Mouse (Mus musculus) cerebellum, postnatal 4 days (tissue): ENCODE measurements around the gene Ppp1r12a.
"Not testable (repeated sequence)": the region's sequence is repeated elsewhere in the genome, so short reads cannot be mapped to it uniquely, and the experiment has no call there.

Source experiments
- DNase-seq, 2 experiments: peaks; one replicate each; pipeline ENCODE4 v3.0.0; 2022; ENCODE audit warnings: low spot score in 2 of 2, mixed read lengths in 1 of 2

Ppp1r12a gene

DNA sequence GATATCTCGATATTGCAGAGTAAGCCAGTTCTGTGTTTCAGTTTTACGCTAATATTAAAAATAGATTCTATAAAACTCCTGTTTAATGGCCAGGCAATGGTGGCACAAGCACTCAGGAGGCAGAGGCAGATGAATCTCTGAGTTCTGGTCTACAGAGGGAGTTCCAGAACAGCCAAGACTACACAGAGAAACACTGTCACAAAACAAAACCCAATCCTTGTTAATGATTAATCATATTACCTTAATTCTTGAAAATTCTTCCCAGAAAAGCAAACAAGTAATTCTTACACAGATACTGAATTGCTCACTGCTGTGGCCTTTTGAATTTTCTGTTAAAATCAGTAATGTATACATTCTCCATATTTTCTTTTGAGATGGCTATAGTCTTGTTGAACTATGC lies 37.0 kb downstream of the Ppp1r12a start:
- DNase-seq = no peak

DNA sequence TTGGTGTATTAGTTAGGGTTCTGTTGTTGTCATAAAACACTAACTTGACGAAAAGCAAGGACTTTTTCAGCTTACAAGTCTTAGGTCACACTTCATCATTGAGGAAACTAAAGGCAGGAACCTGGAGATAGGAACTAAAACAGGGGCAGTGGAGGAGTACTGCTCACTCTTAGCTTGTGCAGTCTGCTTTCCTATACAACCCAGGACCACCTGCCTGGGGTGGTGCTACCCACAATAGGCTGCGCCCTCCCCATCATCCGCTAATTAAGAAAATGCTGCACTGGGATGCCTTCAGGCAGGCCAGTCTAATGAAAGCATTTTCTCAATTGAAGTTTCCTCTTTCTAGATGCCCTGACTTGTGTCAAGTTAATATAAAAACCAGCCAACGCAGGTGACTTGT lies 40.1 kb downstream of the Ppp1r12a start:
- no peak for DNase-seq

DNA sequence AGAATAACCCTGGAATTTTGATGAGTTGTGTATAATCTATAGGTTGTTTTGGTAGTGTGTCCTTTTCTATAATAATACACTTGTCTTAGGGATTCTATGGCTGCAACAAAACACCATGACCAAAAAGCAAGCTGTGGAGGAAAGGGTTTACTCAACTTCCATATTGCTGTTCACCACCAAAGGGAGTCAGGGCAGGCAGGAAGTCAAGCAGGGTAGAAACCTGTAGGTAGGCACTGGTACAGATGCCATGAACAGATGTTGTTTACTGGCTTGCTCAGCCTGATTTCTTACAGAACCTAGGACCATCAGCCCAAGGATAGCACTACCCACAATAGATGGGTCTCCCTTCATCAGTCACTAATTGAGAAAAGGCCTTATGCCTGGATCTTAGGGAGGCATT lies 41.4 kb downstream of the Ppp1r12a start:
- DNase-seq = no peak

DNA sequence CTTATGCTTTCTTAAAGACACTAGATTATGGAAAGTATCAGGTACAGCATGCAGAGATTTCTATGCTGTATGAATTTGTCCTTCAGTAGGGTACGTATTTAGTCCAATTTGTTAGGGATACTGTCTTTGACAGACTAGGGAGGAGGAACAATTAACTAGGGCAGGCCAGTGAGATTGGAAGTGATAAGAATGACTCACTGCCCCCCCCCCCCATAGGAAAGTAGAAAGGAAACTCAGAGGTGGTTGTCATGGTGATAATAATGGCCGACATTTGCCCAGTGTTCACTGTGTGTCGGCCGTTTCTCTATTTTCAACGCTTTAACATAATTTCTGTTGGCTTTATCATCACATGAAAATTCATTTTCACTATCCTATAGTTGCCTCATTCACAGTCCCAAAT lies 47.4 kb downstream of the Ppp1r12a start:
- DNase-seq = no peak

DNA sequence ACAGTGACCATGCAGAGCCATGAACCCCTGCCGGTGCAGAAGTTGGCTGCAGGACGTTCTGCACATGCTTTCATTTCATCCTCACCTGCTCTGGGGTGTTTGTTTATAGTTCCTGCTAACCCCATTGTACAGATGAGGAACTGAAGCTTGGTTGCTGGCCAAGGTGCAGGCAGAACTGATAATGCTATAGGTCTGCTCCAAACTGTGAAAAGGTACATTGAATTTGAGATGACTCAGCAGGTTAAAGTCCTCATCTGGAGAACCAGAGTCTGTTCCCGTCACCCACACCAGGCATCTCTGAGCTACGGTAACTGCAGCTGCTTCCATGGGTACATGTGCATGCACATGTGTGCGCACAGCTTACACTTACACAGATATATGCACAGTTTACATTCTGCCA lies 62.4 kb downstream of the Ppp1r12a start:
- no peak for DNase-seq

DNA sequence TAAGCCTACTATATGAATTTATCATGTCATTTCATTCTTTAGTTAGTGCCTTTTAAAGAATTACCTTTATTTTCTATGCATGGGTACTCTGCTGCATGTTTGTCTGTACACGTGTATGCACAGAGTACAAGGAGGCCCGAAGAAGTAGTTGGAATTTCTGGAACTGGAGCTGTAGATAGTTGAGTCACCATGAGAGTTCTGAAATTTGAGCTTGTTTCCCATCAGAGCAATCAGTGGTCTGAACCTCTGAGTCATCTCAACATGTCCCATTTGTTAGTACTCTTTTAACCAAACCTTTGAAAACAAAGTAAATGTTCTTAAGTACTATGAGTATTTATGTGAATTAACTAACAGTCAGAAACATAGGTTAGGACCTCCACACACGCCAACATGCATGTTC lies 75.1 kb downstream of the Ppp1r12a start:
- DNase-seq = no peak

DNA sequence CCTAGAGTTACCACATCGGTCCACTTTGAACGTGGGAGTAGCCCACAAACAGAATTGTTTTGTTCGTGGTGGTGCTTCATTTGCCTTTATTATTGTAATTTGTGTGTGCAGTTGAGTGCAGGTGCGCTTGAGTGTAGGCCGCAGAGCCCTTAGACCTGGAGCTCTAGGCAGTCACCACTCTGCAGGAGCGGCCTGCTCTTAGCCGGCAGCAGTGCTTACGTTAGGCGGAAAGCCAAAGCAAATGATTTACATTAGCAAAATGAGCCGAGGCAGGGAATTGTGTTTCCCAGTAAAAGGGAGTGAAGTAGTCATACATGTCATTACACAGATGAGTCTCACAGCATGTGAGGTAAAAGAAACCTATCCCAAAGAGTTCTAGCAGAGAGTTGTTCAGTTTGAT lies 77.1 kb downstream of the Ppp1r12a start:
- no peak for DNase-seq

DNA sequence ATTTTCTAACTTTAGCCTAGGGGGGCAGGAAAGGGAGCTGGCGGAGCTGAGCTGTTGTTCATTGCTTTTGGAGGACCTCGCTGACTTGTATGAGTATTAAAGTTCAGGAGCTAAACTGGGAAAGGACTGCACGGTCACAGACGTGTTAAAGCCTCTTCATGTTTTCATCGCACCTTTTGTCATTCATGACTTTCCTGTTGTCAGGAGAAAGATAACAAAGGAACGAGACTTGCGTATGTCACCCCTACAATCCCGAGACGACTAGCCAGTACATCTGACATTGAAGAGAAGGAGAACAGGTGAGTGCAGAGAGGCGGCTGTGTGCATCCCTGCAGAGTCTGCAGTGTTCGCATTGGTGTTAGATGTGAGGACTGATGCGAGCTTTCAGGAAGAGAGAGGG lies 88.7 kb downstream of the Ppp1r12a start:
- no peak for DNase-seq

DNA sequence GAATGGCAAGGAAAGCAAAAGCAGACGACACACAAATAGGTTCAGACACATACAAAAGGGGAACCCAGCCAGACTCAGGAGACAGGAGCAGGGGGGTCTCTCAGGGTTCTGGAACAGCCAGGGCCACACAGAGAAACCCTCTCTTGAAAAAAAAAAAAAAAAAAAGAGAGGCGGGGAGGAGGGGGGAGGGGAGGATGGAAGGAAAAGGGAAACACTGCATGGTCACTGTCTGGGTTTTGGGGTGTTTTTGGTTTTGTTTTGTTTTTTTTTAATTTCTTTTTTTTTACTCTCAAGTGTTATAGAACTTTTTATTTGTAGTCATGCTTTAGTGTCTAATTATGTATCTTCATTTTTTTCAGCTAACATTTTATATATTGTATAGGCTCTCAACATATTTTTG lies 89.2 kb downstream of the Ppp1r12a start:
- DNase-seq = no peak

DNA sequence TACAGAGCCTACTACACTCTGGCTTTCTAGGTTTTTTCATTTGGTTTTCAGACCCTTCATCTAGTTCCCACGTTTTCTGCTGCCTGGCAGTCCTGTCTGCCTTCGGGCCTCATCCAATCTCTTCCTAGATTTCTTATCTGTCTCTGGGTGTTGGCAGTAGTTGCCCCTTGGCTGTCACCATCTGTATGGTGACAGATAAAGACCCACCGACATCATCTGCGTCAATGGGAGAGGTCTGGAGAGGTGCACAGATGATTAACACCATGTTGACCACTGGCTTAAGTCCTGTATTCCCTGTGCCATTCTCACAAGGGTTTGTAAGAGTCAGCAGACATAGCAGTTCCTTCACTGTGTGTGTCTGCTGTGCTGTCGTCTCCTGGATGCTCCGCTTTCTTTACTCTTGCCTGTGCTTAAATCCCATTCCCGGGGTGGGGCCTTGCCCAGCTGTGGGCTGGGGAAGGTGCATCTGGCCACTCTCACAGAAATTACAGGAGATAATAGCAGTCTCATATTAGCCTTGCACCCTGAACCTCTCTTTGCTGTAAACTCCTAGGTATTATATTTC lies 93.9 kb downstream of the Ppp1r12a start:
- no peak for DNase-seq

DNA sequence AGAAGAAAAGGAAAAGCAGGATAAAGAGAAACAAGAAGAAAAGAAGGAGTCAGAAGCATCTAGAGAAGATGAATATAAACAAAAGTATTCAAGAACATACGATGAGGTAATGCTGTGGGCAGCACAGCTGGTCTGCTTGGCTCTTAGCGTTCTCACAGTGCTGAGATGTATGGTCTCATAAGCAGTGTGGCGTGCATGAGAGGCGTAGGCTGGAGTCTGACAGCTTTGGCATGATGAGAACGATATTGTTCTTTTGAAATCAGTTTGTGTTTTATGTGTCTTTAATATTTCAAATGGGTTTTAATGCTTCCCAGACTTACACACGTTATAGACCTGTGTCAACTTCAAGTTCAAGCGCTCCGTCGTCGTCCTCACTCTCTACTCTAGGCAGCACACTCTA lies 98.9 kb downstream of the Ppp1r12a start:
- DNase-seq = no peak

DNA sequence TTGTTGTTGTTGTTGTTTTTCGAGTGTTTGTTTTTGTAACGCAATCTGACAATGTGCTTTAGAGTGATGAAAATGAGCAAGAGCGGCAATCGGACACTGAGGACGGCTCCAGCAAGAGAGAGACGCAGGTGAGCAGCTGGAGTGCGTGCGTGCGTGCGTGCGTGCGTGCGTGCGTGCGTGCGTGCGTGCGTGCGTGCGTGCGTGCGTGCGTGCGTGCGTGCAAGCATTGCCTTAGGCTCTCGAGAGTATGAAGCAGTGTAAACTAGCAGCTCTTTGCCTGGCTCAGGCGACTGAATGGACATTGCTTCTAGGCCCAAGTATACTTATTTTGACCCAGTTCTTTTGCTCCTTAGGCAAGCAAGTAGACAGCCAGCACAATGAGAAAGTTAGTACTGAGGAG lies 102.6 kb downstream of the Ppp1r12a start:
- DNase-seq = no peak

DNA sequence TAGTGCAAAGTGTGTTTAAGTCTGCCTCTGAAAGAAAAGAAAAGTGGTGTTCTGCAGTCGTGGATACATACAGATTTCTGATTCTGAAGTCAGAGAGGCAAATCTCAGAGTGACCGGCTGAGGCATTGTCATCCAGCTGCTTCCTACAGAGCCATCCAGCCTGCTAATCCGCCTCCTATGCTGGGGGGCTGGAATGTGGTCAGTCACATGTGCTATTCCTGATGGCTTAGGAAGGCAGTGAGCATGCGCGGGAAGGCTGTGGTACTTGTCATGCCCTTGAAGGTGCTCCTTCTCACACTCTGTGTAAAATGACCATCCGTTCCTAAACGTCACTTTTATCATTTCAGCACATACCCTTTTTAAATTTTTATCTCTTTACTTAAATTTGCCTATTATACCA lies 109.2 kb downstream of the Ppp1r12a start:
- DNase-seq = no peak

DNA sequence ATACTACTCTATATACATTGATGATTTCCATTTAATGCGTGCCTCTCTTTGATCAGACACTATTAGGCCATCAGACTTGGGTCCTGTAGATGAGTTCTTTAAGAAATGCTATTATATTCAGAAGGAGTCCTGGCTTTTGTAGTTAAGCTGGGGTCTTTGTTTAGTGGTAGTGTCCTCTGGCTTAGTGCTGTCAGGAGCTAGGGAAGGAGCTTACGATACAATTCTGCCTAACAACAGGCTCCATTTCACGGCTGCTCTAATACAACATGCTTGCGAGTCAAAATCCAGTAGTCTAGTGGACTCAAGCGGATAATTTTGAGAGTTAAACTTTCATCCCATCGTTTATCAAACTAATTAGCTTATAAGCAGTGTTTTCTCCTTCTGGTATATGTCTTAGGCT lies 114.7 kb downstream of the Ppp1r12a start:
- no peak for DNase-seq

DNA sequence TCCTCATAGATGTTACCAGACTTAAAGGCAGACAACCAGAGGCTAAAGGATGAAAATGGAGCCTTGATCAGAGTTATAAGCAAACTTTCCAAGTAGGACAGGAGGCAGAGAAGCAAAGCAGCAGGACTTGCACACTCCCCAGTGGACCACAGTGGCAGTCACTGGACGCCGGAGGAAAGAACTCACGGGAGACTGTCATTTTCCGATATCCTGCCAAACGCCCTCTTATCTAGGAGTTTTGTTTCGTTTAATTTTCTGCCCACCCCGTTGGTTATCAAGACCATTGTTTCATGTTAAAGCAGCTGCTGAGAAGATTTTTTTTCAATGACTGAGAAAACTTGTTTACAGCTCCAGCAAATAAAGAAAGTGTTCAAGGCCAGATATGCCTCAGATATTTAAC lies 115.2 kb downstream of the Ppp1r12a start:
- no peak for DNase-seq

DNA sequence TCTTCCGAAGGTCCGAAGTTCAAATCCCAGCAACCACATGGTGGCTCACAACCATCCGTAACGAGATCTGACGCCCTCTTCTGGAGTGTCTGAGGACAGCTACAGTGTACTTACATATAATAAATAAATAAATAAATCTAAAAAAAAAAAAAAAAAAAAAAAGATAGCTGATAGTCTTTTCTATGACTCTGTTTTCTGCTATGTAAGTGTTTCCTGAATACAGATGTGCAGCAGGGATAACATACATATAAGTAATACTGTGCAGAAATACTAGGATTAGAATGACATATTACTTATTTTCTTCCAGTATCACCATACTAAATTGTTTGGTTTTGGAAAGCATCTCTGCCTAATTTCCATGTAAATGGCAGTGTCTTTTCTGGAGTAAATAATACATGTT lies 119.1 kb downstream of the Ppp1r12a start:
- DNase-seq = not testable (repeated sequence)

DNA sequence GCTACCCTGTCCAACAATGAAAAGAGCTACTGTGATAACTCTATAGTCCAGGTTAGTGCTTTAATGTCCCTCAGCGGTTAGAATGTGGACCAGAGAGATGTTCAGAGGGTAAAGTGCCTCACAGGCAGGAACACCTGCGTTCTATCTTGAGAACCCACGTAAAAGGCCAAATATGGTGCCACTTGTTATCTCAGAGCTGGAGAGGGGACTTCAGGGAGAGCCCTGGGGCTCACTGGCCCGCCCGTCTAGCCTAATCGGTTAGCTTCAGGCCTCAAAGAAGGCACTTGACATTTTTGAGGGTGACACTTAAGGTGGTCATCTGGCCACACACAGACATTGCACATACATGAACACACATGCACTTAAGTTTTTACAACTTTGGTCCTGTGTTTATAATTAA lies 120.4 kb downstream of the Ppp1r12a start:
- DNase-seq = no peak

DNA sequence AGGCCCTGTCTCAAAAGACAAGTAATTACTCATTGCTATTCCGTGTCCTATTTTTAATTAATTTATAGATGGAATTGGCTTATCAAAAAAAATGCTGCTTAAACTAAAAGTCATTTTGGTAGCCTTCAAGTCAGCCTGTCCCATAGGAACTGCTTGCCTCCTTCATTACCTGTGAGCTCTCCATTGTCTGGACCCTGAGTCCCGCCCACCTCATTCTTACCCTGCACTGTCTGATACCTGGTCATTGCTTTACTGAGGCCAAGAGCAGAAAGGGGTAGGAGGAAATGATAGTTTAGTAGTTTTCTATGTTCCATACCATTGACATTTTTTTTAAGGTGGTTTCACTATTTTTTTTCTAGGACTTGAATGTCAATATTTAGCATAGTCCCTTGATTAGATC lies 121.4 kb downstream of the Ppp1r12a start:
- no peak for DNase-seq

DNA sequence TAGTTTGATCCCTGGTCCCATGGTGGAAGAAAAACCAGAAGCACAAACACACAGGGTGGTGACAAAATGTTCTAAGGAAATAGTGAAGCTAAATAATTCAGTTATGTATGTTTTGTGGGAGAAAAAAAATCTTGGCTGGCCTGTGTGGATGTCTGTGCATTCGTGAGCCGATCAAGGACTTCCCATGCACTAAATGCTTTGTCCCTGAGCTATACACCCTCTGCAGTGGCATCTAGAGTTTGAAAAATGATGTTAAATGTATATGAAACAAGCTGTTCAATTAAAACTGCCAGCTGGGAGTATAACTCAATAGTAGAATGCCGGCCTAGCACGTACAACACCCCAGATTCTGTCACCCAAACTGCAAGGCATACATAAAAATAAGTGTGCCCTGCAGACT lies 121.8 kb downstream of the Ppp1r12a start:
- no peak for DNase-seq

DNA sequence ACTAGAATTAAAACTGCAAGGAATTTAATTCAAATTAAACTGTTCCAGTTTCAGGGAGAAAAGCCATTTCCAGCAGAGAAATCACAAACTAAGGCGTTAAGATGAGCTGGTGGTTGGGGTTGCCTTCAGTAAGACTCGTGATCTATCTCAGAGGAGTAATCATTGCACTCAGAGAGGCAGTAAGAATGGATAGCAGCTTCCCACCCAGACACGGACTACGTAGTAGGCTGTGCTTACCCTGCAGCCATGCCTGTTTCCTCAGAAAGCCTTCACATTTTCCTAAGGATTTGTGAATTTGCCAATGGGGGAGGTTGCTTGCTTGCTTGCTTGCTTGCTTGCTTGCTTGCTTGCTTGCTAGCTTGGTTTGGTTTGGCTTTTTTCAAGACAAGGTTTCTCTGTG lies 122.5 kb downstream of the Ppp1r12a start:
- no peak for DNase-seq

DNA sequence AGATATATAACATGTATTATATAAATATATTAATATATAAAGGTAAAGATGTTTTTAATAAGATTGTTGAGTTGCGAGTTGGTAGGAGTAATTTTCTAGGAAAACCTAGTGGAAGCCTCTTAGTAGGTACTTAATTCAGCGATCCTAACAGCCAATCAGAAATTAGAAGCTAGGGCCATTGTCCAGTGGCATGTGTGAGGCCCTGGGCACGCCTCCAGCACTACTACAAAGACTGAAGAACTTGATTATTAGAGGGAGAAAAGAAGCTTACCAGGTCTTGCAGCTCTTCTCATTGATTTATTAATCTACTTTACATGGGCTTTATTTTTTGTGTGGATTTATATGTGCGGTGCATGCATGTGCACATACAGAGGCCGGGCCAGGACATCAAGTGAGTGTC lies 123.0 kb downstream of the Ppp1r12a start:
- no peak for DNase-seq

DNA sequence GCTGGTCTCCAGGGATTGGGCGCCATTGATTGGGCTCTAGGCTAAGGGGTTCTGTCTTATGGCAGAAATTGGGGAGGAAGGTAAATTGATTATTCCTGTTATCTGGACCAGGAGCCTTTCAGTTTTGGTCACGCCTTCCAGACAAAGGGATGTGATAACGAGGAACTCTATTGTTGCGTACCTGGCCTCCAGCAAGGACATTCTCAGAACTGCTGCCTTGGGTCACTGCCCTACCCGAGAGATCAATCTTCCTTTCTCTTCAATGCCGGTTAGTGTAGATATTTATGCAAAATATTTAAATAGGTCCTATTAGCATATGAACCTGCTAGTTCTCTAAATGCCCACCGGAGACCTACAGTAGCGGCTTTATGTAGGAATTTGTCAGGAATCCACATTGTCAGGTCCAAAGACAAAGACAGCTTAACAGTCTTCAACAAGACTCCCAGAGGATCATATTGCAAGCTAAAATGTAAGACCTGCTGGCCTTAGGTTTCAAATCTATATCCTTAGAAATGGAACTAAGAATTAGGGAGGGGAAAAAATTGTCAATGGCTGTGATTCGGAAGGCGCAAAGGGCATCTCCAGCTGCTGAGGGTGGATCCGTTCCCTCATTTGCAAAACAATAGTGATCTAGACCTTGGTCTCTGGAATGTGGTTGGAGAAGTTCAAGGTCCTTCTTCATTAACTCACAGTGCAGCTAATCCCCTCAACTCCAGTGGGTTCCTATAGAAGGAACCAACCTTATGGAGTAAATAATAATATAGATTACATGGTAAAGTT lies 124.9 kb downstream of the Ppp1r12a start:
- DNase-seq = no peak

DNA sequence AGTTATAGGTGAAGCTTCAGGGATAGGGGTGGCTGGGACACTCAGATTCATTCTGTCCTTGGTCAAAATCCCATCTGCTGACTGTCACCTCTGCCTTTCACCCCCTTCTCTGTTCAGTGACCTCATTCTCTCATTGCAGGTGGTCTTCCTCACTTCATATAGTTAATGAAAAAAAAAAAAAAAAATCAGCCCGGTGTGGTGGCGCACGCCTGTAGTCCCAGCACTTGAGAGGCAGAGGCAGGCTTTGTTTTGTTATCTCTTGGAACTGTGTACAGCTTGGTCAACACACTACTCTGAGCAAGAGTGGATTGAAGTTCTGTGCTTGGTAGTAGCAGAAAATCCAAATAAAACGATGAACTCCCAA lies 125.4 kb downstream of the Ppp1r12a start:
- DNase-seq = no peak

DNA sequence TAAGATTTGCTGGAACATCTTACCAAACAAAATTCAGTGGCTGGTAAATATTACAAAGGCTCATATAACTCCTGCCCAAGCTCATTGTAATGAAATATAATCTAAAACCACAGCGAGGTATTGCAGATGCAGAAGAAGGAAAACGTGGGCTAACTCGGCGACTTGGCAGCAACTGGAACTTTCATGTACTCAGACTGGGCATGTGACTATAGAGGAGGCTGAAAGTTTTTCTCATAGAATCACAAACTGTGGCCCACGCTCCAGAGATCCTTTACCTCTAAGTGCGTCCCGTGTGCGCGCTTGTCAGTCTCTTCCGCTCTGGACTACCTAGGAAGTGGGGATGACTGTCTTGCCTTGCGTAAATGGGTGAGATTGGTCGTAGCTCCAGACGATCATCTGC lies 128.1 kb downstream of the Ppp1r12a start:
- no peak for DNase-seq
